Mouse (Mus musculus): Measurements from ENCODE around the gene Spon1. TPM values are rescaled to one million over a fixed set of nuclear protein-coding genes. Genes with fewer than 3 reads are reported as not detected.

Spon1 gene
- polyA plus RNA-seq, 1 experiment: 20.1 TPM

GRCm38 (mm10) chr7:113737790-113738362 is 27.9 kb upstream of the Spon1 start:
- Histone ChIP-seq H3K36me3 (ENCODE audit: control insufficient read depth, insufficient read depth, low read length) (no peaks in the 10 kb centered on the region), H3K4me3 (ENCODE audit: insufficient read depth, low read depth, low read length) (no peak overlapping the region), H3K27ac (ENCODE audit: insufficient read depth, low read depth, low read length) (no peak overlapping the region), H3K4me1 (ENCODE audit: control insufficient read depth, insufficient read depth, low read length) (0 out of 2 replicates have a peak, but pooled peaks cover 2% of the 10 kb centered on the region), H3K27me3 (replicated peaks; ENCODE audit: control insufficient read depth, insufficient read depth, low read length) (no peaks in the 10 kb centered on the region)
- 45% methylated on average over 9 of the region's 9 CpGs for WGBS
- TF ChIP-seq POLR2A (IDR thresholded peaks at IDR 0.05; ENCODE audit: low read depth, low read length) (no peak), CTCF (conservative IDR thresholded peaks at IDR 0.05; ENCODE audit: insufficient read depth, insufficient read length, low read depth, low read length) (no peak)
- peak; percentile 3 for DNase-seq

- DNase-seq: no peak
- no peak overlapping the region for H3K4me3 ChIP-seq (ENCODE audit: insufficient read depth, low read depth, low read length)
- H3K27me3 ChIP-seq (replicated peaks; ENCODE audit: control insufficient read depth, insufficient read depth, low read length): no peaks in the 10 kb centered on the region
- no peak overlapping the region for H3K27ac ChIP-seq (ENCODE audit: insufficient read depth, low read depth, low read length)
- 81% methylated on average over 7 of the region's 7 CpGs for WGBS
- H3K4me1 ChIP-seq (ENCODE audit: control insufficient read depth, insufficient read depth, low read length): 0 out of 2 replicates have a peak, but pooled peaks cover 2% of the 10 kb centered on the region
- no peaks in the 10 kb centered on the region for H3K36me3 ChIP-seq (ENCODE audit: control insufficient read depth, insufficient read depth, low read length)
- TF ChIP-seq CTCF (conservative IDR thresholded peaks at IDR 0.05; ENCODE audit: insufficient read depth, insufficient read length, low read depth, low read length) (no peak), POLR2A (IDR thresholded peaks at IDR 0.05; ENCODE audit: low read depth, low read length) (no peak)
Observed at GRCm38 (mm10) chr7:113739181-113739580, 26.6 kb upstream of the Spon1 start.

- no peak for DNase-seq
- TF ChIP-seq POLR2A (IDR thresholded peaks at IDR 0.05; ENCODE audit: low read depth, low read length) (no peak), CTCF (conservative IDR thresholded peaks at IDR 0.05; ENCODE audit: insufficient read depth, insufficient read length, low read depth, low read length) (no peak)
- no peak overlapping the region for H3K27ac ChIP-seq (ENCODE audit: insufficient read depth, low read depth, low read length)
- H3K27me3 ChIP-seq (replicated peaks; ENCODE audit: control insufficient read depth, insufficient read depth, low read length): no peaks in the 10 kb centered on the region
- H3K36me3 ChIP-seq (ENCODE audit: control insufficient read depth, insufficient read depth, low read length): no peaks in the 10 kb centered on the region
- no peak overlapping the region for H3K4me3 ChIP-seq (ENCODE audit: insufficient read depth, low read depth, low read length)
- H3K4me1 ChIP-seq (ENCODE audit: control insufficient read depth, insufficient read depth, low read length): 0 out of 2 replicates have a peak, but pooled peaks cover 2% of the 10 kb centered on the region
- WGBS: 94% methylated on average over 4 of the region's 4 CpGs
Observed at GRCm38 (mm10) chr7:113742644-113743043, 23.2 kb upstream of the Spon1 start.

GRCm38 (mm10) chr7:113743982-113744381 is 21.8 kb upstream of the Spon1 start:
- no peaks in the 10 kb centered on the region for H3K4me1 ChIP-seq (ENCODE audit: control insufficient read depth, insufficient read depth, low read length)
- H3K27me3 ChIP-seq (replicated peaks; ENCODE audit: control insufficient read depth, insufficient read depth, low read length): no peaks in the 10 kb centered on the region
- no peak for DNase-seq
- no peak overlapping the region for H3K27ac ChIP-seq (ENCODE audit: insufficient read depth, low read depth, low read length)
- no peak overlapping the region for H3K4me3 ChIP-seq (ENCODE audit: insufficient read depth, low read depth, low read length)
- WGBS: 40% methylated on average over 5 of the region's 5 CpGs
- no peaks in the 10 kb centered on the region for H3K36me3 ChIP-seq (ENCODE audit: control insufficient read depth, insufficient read depth, low read length)
- TF ChIP-seq POLR2A (IDR thresholded peaks at IDR 0.05; ENCODE audit: low read depth, low read length) (no peak), CTCF (conservative IDR thresholded peaks at IDR 0.05; ENCODE audit: insufficient read depth, insufficient read length, low read depth, low read length) (no peak)

GRCm38 (mm10) chr7:113756616-113757015 is 9.2 kb upstream of the Spon1 start:
- no peak overlapping the region for H3K4me3 ChIP-seq (ENCODE audit: insufficient read depth, low read depth, low read length)
- DNase-seq: no peak
- H3K36me3 ChIP-seq (ENCODE audit: control insufficient read depth, insufficient read depth, low read length): no peaks in the 10 kb centered on the region
- H3K27ac ChIP-seq (ENCODE audit: insufficient read depth, low read depth, low read length): no peak overlapping the region
- TF ChIP-seq POLR2A (IDR thresholded peaks at IDR 0.05; ENCODE audit: low read depth, low read length) (no peak), CTCF (conservative IDR thresholded peaks at IDR 0.05; ENCODE audit: insufficient read depth, insufficient read length, low read depth, low read length) (no peak)
- no peaks in the 10 kb centered on the region for H3K4me1 ChIP-seq (ENCODE audit: control insufficient read depth, insufficient read depth, low read length)
- H3K27me3 ChIP-seq (replicated peaks; ENCODE audit: control insufficient read depth, insufficient read depth, low read length): no peaks in the 10 kb centered on the region
- WGBS: 67% methylated on average over 2 of the region's 2 CpGs

GRCm38 (mm10) chr7:113759212-113759611 is 6.6 kb upstream of the Spon1 start:
- no peaks in the 10 kb centered on the region for H3K36me3 ChIP-seq (ENCODE audit: control insufficient read depth, insufficient read depth, low read length)
- H3K27me3 ChIP-seq (replicated peaks; ENCODE audit: control insufficient read depth, insufficient read depth, low read length): no peaks in the 10 kb centered on the region
- no peak for TF ChIP-seq POLR2A (IDR thresholded peaks at IDR 0.05; ENCODE audit: low read depth, low read length)
- TF ChIP-seq CTCF (conservative IDR thresholded peaks at IDR 0.05; ENCODE audit: insufficient read depth, insufficient read length, low read depth, low read length): peak; percentile 99
- no peaks in the 10 kb centered on the region for H3K4me1 ChIP-seq (ENCODE audit: control insufficient read depth, insufficient read depth, low read length)
- H3K27ac ChIP-seq (ENCODE audit: insufficient read depth, low read depth, low read length): no peak overlapping the region
- no peak overlapping the region for H3K4me3 ChIP-seq (ENCODE audit: insufficient read depth, low read depth, low read length)
- WGBS: 10% methylated on average over 1 of the region's 1 CpGs
- DNase-seq: peak; percentile 58

GRCm38 (mm10) chr7:113765133-113765532 is 665 bp upstream of the Spon1 start:
- H3K4me1 ChIP-seq (ENCODE audit: control insufficient read depth, insufficient read depth, low read length): 0 out of 2 replicates have a peak, but pooled peaks cover 5% of the 10 kb centered on the region
- H3K4me3 ChIP-seq (ENCODE audit: insufficient read depth, low read depth, low read length): no peak overlapping the region
- 87% methylated on average over 5 of the region's 5 CpGs for WGBS
- no peak for TF ChIP-seq POLR2A (IDR thresholded peaks at IDR 0.05; ENCODE audit: low read depth, low read length)
- no peak for TF ChIP-seq CTCF (conservative IDR thresholded peaks at IDR 0.05; ENCODE audit: insufficient read depth, insufficient read length, low read depth, low read length)
- H3K27ac ChIP-seq (ENCODE audit: insufficient read depth, low read depth, low read length): no peak overlapping the region
- H3K27me3 ChIP-seq (replicated peaks; ENCODE audit: control insufficient read depth, insufficient read depth, low read length): peaks cover 2% of the 10 kb centered on the region; the same call in 1 of the 2 replicates
- DNase-seq: no peak
- H3K36me3 ChIP-seq (ENCODE audit: control insufficient read depth, insufficient read depth, low read length): no peaks in the 10 kb centered on the region

All from kidney, adult 2 months (tissue).